Mouse (Mus musculus) liver, embryonic 15.5 days (tissue): ENCODE measurements around the gene Fam168b. TPM values are rescaled to one million over a fixed set of nuclear protein-coding genes. Genes with fewer than 3 reads are reported as not detected.

Experiments
- ATAC-seq: fragments of 200-750 bp; cut with Nextera tagmentation; 2 replicates; pipeline ENCODE4 v1.8.0; 2017; ENCODE audit warnings: moderate number of reproducible peaks, mild to moderate bottlenecking, moderate library complexity; ENCODE audit not compliant: insufficient read depth
- H3K27ac ChIP-seq: fragments of 300-500 bp; sonication (generic); replicated peaks from 2 replicates; pipeline ENCODE4 v1.5.1; 2015; ENCODE audit warnings: mild to moderate bottlenecking, inconsistent platforms
- H3K27me3 ChIP-seq: fragments of 300-500 bp; sonication (generic); 2 replicates; pipeline ENCODE4 v1.6.1; 2015; ENCODE audit warnings: mild to moderate bottlenecking, inconsistent platforms
- H3K36me3 ChIP-seq: fragments of 300-500 bp; sonication (generic); replicated peaks from 2 replicates; pipeline ENCODE4 v1.6.1; 2015; ENCODE audit warnings: moderate library complexity, mild to moderate bottlenecking, inconsistent platforms
- H3K4me1 ChIP-seq: fragments of 300-500 bp; sonication (generic); replicated peaks from 2 replicates; pipeline ENCODE4 v1.6.1; 2015; ENCODE audit warnings: inconsistent platforms
- H3K4me2 ChIP-seq: fragments of 300-500 bp; sonication (generic); 2 replicates; pipeline ENCODE4 v1.6.1; 2015; ENCODE audit warnings: moderate library complexity, mild to moderate bottlenecking, inconsistent platforms
- H3K4me3 ChIP-seq: fragments of 300-500 bp; sonication (generic); replicated peaks from 2 replicates; pipeline ENCODE4 v1.5.1; 2015; ENCODE audit warnings: mild to moderate bottlenecking, inconsistent platforms
- H3K9ac ChIP-seq: fragments of 300-500 bp; sonication (generic); 2 replicates; pipeline ENCODE4 v1.6.1; 2015; ENCODE audit warnings: moderate library complexity, mild to moderate bottlenecking, inconsistent platforms
- H3K9me3 ChIP-seq: fragments of 300-500 bp; sonication (generic); replicated peaks from 2 replicates; pipeline ENCODE4 v1.6.1; 2016; ENCODE audit warnings: inconsistent platforms
- WGBS: fragments of 180-500 bp; shearing (Covaris S2); methylation state at CpG from one replicate; pipeline ENCODE4 v1.1.7; 2015; ENCODE audit warnings: mixed read lengths; ENCODE audit not compliant: insufficient replicate concordance; 5-methylcytosine and 5-hydroxymethylcytosine counted together
- polyA plus RNA-seq: library from polyadenylated mRNA; unstranded; fragments of >200 nt; fragmentation: Nextera tagmentation; extraction: Ambion mirVana; gene quantifications from 2 replicates; pipeline ENCODE4 v1.2.1, GENCODE M21; 2015

Gene Fam168b
- polyA plus RNA-seq, 1 experiment from 2014 or later = 15.1 TPM

DNA sequence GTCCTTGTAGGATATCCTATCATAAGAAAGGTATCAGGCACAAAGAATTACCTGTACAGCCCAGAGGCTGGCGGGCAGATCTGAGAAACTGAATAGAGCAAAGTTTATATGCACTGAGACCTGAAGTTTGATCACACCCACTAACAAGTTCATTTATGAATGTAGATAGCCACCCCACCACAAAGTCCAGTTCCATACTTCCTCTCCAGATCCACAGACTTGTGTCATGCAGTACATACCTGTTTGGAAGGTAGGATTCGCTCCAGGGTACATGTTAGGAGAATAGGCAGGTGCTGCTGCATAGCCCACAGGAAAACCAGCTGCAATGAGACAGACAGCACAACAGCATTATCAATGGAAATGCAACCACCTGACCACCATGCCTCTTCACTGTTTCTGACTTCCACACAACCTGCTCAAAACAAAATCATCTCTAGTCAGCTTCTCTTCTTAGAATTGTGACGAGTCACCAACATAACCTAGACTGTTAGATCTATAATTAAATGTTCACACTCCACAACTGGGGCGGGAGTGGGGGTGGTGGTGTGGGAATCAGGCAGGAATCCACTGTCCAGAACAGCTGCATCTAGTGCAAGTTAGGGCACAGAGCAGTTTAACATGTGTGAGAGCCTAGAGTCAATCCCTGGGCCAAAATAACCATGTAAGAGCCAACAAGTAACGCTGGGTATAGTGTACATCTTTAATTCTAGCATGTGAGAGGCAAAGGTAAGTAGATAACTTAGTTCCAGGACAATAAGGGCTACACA lies 14.2 kb downstream of the Fam168b start:
- Histone ChIP-seq H3K4me2 (no peak overlapping the region), H3K27me3 (no peaks in the 10 kb centered on the region), H3K4me1 (no peaks in the 10 kb centered on the region; the same call in 1 of the 2 replicates), H3K27ac (no peak overlapping the region), H3K36me3 (peaks cover 52% of the 10 kb centered on the region), H3K4me3 (no peak overlapping the region), H3K9me3 (no peaks in the 10 kb centered on the region), H3K9ac (no peak overlapping the region)
- ATAC-seq = no peak
- 76% methylated on average over 5 of the region's 5 CpGs for WGBS

DNA sequence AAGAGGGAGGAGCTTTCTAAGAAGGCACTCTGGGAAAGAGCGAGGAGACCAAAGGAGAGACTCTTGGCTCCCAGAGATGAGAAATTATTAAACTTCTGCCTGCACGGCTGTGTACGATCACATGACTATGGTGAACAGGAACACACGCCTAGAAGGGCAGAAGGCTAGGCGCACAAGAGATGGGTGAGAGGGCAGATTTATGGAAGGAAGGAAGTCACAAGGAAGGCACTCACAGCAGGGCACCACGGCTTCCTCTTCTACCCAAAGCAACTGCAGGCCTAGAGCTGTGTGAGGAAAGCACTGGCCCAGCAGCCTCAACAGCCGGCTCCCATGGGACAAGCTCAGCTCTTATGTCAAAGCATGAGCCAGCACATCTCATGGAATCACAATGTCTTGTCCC lies 15.0 kb downstream of the Fam168b start:
- H3K9ac ChIP-seq = no peak overlapping the region
- H3K27ac ChIP-seq = no peak overlapping the region
- H3K9me3 ChIP-seq = no peaks in the 10 kb centered on the region
- H3K36me3 ChIP-seq = peaks cover 60% of the 10 kb centered on the region
- ATAC-seq = no peak
- H3K4me1 ChIP-seq = no peaks in the 10 kb centered on the region; the same call in 1 of the 2 replicates
- no peak overlapping the region for H3K4me3 ChIP-seq
- 68% methylated on average over 7 of the region's 7 CpGs for WGBS
- H3K4me2 ChIP-seq = no peak overlapping the region
- H3K27me3 ChIP-seq = no peaks in the 10 kb centered on the region

DNA sequence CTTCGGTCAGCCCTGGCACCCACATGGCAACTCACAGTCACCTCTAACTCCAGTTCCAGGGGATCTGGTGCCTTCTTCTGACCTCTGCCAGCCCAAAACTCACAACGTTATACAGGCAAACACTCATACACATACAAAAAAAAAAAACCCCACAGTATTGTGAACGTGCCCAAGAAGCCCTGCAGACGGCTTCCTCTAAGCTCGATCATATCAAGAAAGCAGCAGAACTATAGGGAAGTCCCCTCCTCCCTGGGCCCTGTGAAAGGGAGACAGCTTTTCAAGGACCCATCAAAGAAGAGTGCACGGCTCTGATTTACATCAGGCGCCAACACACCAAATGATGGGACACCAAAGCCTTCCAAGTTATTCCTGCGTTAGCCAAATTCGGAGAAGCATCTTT lies 17.0 kb downstream of the Fam168b start:
- Histone ChIP-seq H3K36me3 (peaks cover 74% of the 10 kb centered on the region), H3K9me3 (no peaks in the 10 kb centered on the region), H3K27me3 (no peaks in the 10 kb centered on the region), H3K9ac (no peak overlapping the region), H3K4me2 (no peak overlapping the region), H3K27ac (no peak overlapping the region), H3K4me1 (no peaks in the 10 kb centered on the region), H3K4me3 (no peak overlapping the region)
- 77% methylated on average over 9 of the region's 9 CpGs for WGBS
- no peak for ATAC-seq

DNA sequence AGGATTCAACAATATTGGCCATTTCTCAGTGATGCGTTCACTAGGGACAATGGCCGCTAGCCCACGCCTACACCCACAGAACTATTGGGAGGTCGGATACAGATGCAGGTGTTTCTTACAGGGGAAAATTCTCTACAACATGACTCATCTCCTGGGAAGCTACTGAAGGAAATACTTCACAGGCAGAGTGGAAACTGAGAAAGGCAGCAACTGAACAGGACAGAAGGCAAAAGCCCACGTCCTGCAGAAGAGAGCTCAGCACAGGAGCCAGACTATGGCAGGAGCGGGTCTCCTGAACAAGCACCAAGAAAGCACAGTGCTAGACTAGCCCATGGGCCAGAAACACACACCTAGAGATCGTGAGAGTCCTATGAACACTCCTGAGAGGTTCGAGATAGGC lies 18.7 kb downstream of the Fam168b start:
- Histone ChIP-seq H3K4me3 (no peak overlapping the region), H3K27ac (no peak overlapping the region), H3K4me1 (no peaks in the 10 kb centered on the region), H3K4me2 (no peak overlapping the region), H3K9me3 (no peaks in the 10 kb centered on the region), H3K36me3 (peaks cover 82% of the 10 kb centered on the region), H3K9ac (no peak overlapping the region), H3K27me3 (no peaks in the 10 kb centered on the region)
- 78% methylated on average over 8 of the region's 8 CpGs for WGBS
- no peak for ATAC-seq

DNA sequence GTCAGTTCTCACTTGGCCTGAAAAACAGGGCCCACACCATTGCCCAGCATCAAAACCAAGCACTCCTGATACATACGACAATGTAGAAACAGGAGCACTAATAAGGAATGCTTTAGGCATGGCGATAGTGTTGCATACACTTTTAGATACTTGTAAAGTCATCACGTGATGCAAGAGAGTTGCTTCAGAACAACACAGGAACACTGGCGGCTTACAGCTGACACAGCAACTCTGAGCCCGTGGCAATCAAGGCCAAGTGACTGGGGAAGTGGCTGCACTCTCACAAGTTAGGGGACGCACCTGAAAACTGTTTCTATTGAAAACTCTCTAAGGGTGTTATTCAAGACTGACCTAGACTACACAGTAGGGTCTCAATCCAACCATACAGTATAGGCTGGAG lies 19.5 kb downstream of the Fam168b start:
- H3K9me3 ChIP-seq = no peaks in the 10 kb centered on the region
- no peaks in the 10 kb centered on the region for H3K27me3 ChIP-seq
- no peak overlapping the region for H3K27ac ChIP-seq
- H3K36me3 ChIP-seq = peaks cover 87% of the 10 kb centered on the region
- no peaks in the 10 kb centered on the region for H3K4me1 ChIP-seq
- no peak overlapping the region for H3K9ac ChIP-seq
- 77% methylated on average over 6 of the region's 6 CpGs for WGBS
- peak; percentile 31; the same call in 1 of the 2 replicates for ATAC-seq
- no peak overlapping the region for H3K4me3 ChIP-seq
- H3K4me2 ChIP-seq = no peak overlapping the region

DNA sequence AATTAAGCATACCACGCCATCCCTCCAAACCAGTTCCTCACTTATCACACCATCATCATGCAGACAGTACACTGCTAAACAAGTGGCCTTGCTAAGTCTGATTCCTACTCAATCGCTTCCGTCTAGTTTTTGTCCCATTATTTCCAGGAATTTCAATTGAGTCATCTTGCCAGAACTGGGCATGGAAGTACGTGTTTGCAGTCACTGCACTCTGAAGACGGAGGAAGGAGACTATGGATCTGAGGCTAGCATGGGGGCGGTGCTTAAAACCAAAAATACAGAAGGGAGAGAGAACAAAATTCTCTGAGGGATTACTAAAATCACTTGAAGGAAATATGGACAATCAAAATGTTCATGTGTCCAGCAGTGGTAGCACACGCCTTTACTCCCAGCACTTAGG lies 20.1 kb downstream of the Fam168b start:
- no peak overlapping the region for H3K9ac ChIP-seq
- no peak for ATAC-seq
- H3K36me3 ChIP-seq = peaks cover 89% of the 10 kb centered on the region
- no peak overlapping the region for H3K4me2 ChIP-seq
- no peaks in the 10 kb centered on the region for H3K9me3 ChIP-seq
- H3K27me3 ChIP-seq = no peaks in the 10 kb centered on the region
- 85% methylated on average over 7 of the region's 7 CpGs for WGBS
- no peak overlapping the region for H3K27ac ChIP-seq
- H3K4me3 ChIP-seq = no peak overlapping the region
- H3K4me1 ChIP-seq = no peaks in the 10 kb centered on the region

DNA sequence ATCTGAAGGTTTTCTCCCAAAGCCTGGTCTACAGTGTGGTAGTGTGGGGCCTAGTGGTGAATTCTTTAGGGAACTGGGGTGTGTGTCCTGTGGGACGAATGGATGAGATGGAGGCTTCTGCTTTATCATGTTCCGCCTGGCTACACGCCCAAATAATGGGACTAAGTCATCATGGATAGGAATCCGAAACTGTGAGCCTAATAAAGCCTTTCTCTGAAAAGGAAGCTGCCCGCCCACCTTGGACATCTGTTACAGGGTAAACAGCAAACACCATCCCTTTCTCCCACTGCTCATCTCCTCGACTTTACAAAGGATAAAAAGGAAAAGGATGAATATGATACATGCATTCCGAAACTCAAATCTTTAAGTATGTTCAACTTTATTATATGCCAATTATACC lies 20.9 kb downstream of the Fam168b start:
- H3K4me3 ChIP-seq = no peak overlapping the region
- H3K27me3 ChIP-seq = no peaks in the 10 kb centered on the region
- H3K36me3 ChIP-seq = peaks cover 90% of the 10 kb centered on the region
- H3K9ac ChIP-seq = no peak overlapping the region
- H3K27ac ChIP-seq = no peak overlapping the region
- H3K4me1 ChIP-seq = no peaks in the 10 kb centered on the region
- no peaks in the 10 kb centered on the region for H3K9me3 ChIP-seq
- no peak overlapping the region for H3K4me2 ChIP-seq
- 81% methylated on average over 7 of the region's 7 CpGs for WGBS
- ATAC-seq = no peak

DNA sequence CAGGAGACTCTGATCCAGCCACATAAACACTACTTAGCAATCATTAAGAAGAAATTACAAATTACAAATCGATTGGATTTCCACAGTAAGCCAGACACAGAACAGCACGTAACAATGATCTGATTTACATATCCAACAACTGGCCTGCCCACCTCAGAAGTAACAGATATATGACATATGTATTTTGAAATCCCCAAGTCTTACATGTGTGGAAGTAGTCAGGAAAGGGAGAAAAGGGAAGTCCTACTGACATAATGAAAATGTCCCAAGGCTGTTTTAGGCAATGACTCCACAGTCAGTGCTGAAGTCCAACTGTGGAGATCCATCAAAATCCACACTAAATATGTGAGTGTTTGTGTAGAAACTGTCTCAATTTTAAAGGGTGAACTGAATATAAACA lies 21.5 kb downstream of the Fam168b start:
- peaks cover 90% of the 10 kb centered on the region for H3K36me3 ChIP-seq
- no peak overlapping the region for H3K27ac ChIP-seq
- 80% methylated on average over 2 of the region's 2 CpGs for WGBS
- no peak overlapping the region for H3K9ac ChIP-seq
- no peaks in the 10 kb centered on the region for H3K4me1 ChIP-seq
- H3K4me3 ChIP-seq = no peak overlapping the region
- no peak for ATAC-seq
- H3K4me2 ChIP-seq = no peak overlapping the region
- no peaks in the 10 kb centered on the region for H3K27me3 ChIP-seq
- H3K9me3 ChIP-seq = no peaks in the 10 kb centered on the region

DNA sequence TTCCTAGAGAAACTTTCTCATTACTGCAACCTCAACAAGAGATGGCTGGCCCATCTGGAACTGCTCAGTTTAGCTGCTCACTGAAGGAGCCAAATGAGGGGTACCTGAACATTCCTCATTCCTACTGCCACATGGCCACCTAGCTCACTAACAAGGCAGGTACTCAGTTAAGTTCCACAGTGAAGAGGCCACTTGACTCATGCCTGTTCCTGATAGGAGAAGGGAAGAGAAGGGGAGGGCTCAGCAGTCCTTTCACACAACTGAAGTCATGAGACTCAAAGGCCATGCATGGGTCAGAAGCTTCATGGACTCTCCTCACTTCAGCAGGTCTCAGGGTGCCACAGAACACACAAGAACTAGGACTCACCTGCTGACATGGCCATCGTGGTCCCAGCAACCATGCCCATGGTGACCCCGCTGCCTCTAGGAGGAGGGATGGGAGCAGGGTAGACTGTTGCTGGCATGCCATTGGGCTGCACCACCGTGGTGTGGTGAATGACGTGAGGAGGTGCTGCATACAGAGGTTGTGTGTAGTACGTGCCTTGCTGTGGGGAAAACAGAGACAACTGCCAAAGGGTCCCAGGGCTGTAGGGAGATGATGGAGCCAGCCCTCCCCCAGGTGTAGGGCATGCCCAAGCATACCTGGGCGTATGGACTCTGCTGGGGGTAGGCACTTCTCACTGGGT lies 23.5 kb downstream of the Fam168b start:
- H3K4me1 ChIP-seq = no peaks in the 10 kb centered on the region

DNA sequence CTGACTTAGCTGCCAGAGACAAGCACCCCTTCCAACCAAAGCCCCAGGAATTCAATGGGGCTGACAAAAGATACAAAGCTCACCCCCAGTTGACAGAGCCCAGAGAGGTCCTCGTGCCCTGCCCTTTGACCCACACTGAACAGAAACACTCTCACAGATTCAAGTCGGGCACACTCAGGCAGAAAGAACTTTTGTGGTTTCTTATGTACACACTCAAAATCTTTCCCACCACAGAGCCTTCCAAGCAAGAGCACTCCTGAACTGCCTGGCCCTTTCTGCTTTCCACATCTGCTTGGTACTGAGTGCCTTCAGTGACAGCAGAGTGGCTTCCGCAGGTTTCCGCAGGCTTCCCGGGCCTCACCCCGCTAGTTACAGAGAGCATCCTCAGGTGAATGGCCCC lies 27.0 kb downstream of the Fam168b start:
- no peak overlapping the region for H3K27ac ChIP-seq

More for the DNA sequence above, 23.5 kb downstream of the Fam168b start:
- Histone ChIP-seq H3K9ac (no peak overlapping the region), H3K27ac (no peak overlapping the region), H3K36me3 (peaks cover 92% of the 10 kb centered on the region), H3K4me3 (no peak overlapping the region), H3K9me3 (no peaks in the 10 kb centered on the region), H3K4me2 (no peak overlapping the region), H3K27me3 (no peaks in the 10 kb centered on the region)
- ATAC-seq = no peak
- WGBS = 76% methylated on average over 6 of the region's 6 CpGs

DNA sequence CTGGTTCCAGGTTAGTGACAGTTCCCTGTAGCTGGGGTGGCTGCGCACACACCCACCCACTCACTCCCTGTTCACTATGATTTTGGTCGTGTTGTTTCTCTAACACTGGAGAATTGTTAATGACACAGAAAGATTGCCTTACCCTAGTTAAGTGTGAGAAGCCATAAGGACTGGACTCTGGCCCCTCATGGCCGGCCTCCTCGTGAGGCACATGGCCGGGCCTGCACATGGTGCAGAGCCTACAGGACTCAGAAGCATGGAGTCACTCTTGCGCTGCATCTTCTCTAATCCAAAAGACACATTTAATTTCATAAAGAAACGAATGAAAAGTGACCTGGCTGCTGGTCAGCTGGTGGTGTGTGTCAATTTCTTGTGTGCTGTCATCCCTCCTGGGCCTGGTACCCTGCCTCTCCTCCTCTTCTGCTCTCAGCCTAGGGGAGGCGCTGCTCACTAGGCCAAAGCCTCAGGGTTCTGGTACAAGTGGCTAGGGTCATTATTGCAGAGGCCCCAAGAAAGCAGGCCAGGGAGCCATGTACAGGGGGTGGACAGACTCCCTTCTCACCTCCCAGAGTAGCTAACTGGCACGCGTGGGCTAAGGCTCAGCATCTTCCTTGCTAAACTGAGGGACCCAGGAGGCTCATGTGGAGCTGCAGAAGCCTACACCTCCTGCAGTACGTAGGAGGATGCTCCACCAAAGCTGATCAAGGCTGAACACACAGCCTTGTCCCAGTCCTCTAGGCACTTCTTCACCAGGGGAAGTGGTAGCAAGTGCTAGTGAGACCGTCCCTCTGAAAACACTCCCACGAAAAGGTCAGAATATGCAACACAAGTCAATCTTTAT lies 30.2 kb downstream of the Fam168b start:
- no peak overlapping the region for H3K9ac ChIP-seq
- H3K4me3 ChIP-seq = no peak overlapping the region
- H3K4me1 ChIP-seq = no peaks in the 10 kb centered on the region
- no peaks in the 10 kb centered on the region for H3K9me3 ChIP-seq
- H3K27me3 ChIP-seq = no peaks in the 10 kb centered on the region
- no peak overlapping the region for H3K27ac ChIP-seq
- peaks cover 57% of the 10 kb centered on the region for H3K36me3 ChIP-seq
- no peak overlapping the region for H3K4me2 ChIP-seq
- no peak for ATAC-seq
- WGBS = 82% methylated on average over 13 of the region's 13 CpGs

More for the DNA sequence above, 27.0 kb downstream of the Fam168b start:
- 83% methylated on average over 6 of the region's 6 CpGs for WGBS
- H3K9me3 ChIP-seq = no peaks in the 10 kb centered on the region
- no peak overlapping the region for H3K4me2 ChIP-seq
- no peak overlapping the region for H3K4me3 ChIP-seq
- ATAC-seq = no peak
- no peaks in the 10 kb centered on the region for H3K4me1 ChIP-seq
- H3K36me3 ChIP-seq = peaks cover 85% of the 10 kb centered on the region
- H3K9ac ChIP-seq = no peak overlapping the region
- no peaks in the 10 kb centered on the region for H3K27me3 ChIP-seq
